Mouse (Mus musculus) CH12.LX (cell line): Measurements from ENCODE around the gene Ifrd2. TPM values are rescaled to one million over a fixed set of nuclear protein-coding genes. Genes with fewer than 3 reads are reported as not detected.

Experiments used
- DNase-seq: peaks from one replicate; pipeline ENCODE4 v3.0.0-alpha.2; 2013; ENCODE audit errors: extremely low read depth
- H3K27ac ChIP-seq: 2 replicates; pipeline ENCODE4 v1.5.1; 2012; ENCODE audit warnings: low read depth, mild to moderate bottlenecking, control low read depth, moderate library complexity; ENCODE audit not compliant: insufficient read depth
- H3K27me3 ChIP-seq: replicated peaks from 2 replicates; pipeline ENCODE3; 2012; ENCODE audit warnings: inconsistent platforms
- H3K36me3 ChIP-seq, 2 experiments: replicated peaks in 1 of 2; 2 replicates each; pipeline versions ENCODE3 to v1.6.1; 2012; ENCODE audit warnings: inconsistent platforms in 1 of 2, low read length in 1 of 2, mild to moderate bottlenecking in 1 of 2, mixed read lengths in 1 of 2, moderate library complexity in 1 of 2; ENCODE audit not compliant: control insufficient read depth in 1 of 2, insufficient read depth in 1 of 2
- H3K4me1 ChIP-seq, 2 experiments: 2 replicates each; pipeline ENCODE4 v1.6.1; 2012; ENCODE audit warnings: inconsistent platforms in 1 of 2, moderate library complexity in 1 of 2; ENCODE audit not compliant: insufficient read depth in 2 of 2, control insufficient read depth in 1 of 2
- H3K4me2 ChIP-seq: 2 replicates; pipeline ENCODE4 v1.6.1; 2012; ENCODE audit warnings: low read depth, mild to moderate bottlenecking, control low read depth; ENCODE audit not compliant: poor library complexity, insufficient read depth, severe bottlenecking
- H3K4me3 ChIP-seq, 3 experiments: fragments of 150-350 bp in 1 of 3; sonication (generic) in 1 of 3; replicated peaks in 1 of 3; 2 replicates each; pipeline versions ENCODE3 to v1.5.1; 2011 to 2012; ENCODE audit warnings: low read depth in 2 of 3, low read length in 2 of 3, mild to moderate bottlenecking in 2 of 3, moderate library complexity in 2 of 3, control low read depth in 1 of 3, improper control_type of control experiment in 1 of 3, inconsistent platforms in 1 of 3, mixed read lengths in 1 of 3; ENCODE audit not compliant: poor library complexity in 1 of 3
- H3K79me2 ChIP-seq: replicated peaks from 2 replicates; pipeline ENCODE4 v1.6.1; 2012; ENCODE audit warnings: mild to moderate bottlenecking, moderate library complexity; ENCODE audit not compliant: control insufficient read depth, poor library complexity, insufficient read depth, severe bottlenecking; ENCODE audit errors: extremely low read depth
- H3K9ac ChIP-seq: 2 replicates; pipeline ENCODE4 v1.6.1; 2012; ENCODE audit warnings: low read depth, mild to moderate bottlenecking, control low read depth, moderate library complexity; ENCODE audit not compliant: insufficient read depth
- H3K9me3 ChIP-seq: replicated peaks from 2 replicates; pipeline ENCODE3; 2012; ENCODE audit warnings: low read length, inconsistent platforms, mixed read lengths
- BHLHE40 ChIP-seq: IDR thresholded peaks from 2 replicates; pipeline ENCODE4 v1.6.1; 2011; ENCODE audit warnings: mild to moderate bottlenecking, low read depth, low read length, improper control_type of control experiment
- CTCF ChIP-seq, 2 experiments: IDR thresholded peaks in 1 of 2; conservative IDR thresholded peaks in 1 of 2; 2 replicates each; pipeline ENCODE4 v1.5.1; 2011 to 2012; ENCODE audit warnings: low read depth in 2 of 2, low read length in 2 of 2, improper control_type of control experiment in 1 of 2, inconsistent platforms in 1 of 2, mild to moderate bottlenecking in 1 of 2, moderate library complexity in 1 of 2
- GABPA ChIP-seq: IDR thresholded peaks from 2 replicates; pipeline ENCODE4 v1.6.1; 2012; ENCODE audit warnings: low read depth, low read length, improper control_type of control experiment, inconsistent platforms; ENCODE audit not compliant: insufficient replicate concordance
- JUND ChIP-seq: conservative IDR thresholded peaks from 2 replicates; pipeline ENCODE4 v1.6.1; 2011; ENCODE audit warnings: low read depth, low read length, improper control_type of control experiment
- KAT2A ChIP-seq: IDR thresholded peaks from 2 replicates; pipeline ENCODE4 v1.6.1; 2012; ENCODE audit warnings: low read length, improper control_type of control experiment, inconsistent platforms; ENCODE audit not compliant: insufficient replicate concordance
- MAX ChIP-seq: IDR thresholded peaks from 2 replicates; pipeline ENCODE4 v1.6.1; 2011; ENCODE audit warnings: low read length, improper control_type of control experiment
- MEF2A ChIP-seq: IDR thresholded peaks from 2 replicates; pipeline ENCODE4 v1.6.1; 2014; ENCODE audit warnings: low read depth, mild to moderate bottlenecking, inconsistent platforms, low read length, improper control_type of control experiment, borderline replicate concordance
- NELFE ChIP-seq: IDR thresholded peaks from 2 replicates; pipeline ENCODE4 v1.6.1; 2011; ENCODE audit warnings: low read depth, low read length, improper control_type of control experiment
- POLR2A ChIP-seq: IDR thresholded peaks from 2 replicates; pipeline ENCODE4 v1.6.1; 2011; ENCODE audit warnings: low read depth, mild to moderate bottlenecking, improper control_type of control experiment, low read length
- POLR2AphosphoS2 ChIP-seq: IDR thresholded peaks from 2 replicates; pipeline ENCODE4 v1.6.1; 2011; ENCODE audit warnings: low read depth, low read length, improper control_type of control experiment
- SMC3 ChIP-seq: IDR thresholded peaks from 2 replicates; pipeline ENCODE4 v1.6.1; 2011; ENCODE audit warnings: low read depth, low read length, improper control_type of control experiment
- TCF12 ChIP-seq: IDR thresholded peaks from 2 replicates; pipeline ENCODE4 v1.6.1; 2014; ENCODE audit warnings: low read depth, mild to moderate bottlenecking, inconsistent platforms, low read length, improper control_type of control experiment
- UBTF ChIP-seq: IDR thresholded peaks from 2 replicates; pipeline ENCODE4 v1.6.1; 2012; ENCODE audit warnings: low read depth, mild to moderate bottlenecking, inconsistent platforms, low read length, improper control_type of control experiment, moderate library complexity
- ZNF384 ChIP-seq: IDR thresholded peaks from 2 replicates; pipeline ENCODE4 v1.6.1; 2012; ENCODE audit warnings: low read depth, low read length, improper control_type of control experiment, inconsistent platforms
- dilution Hi-C: fragments of 300-500 bp; cut with MboI; formaldehyde crosslinking; loops from 2 replicates; pipeline ENCODE4 v1.14.3; 2020; ENCODE audit warnings: low sequenced_read_pairs; ENCODE audit not compliant: extremely low pct_unique_long_range_greater_than_20kb, extremely low pct_ligation_motif_present
- in situ Hi-C: fragments of 300-500 bp; cut with MboI; formaldehyde crosslinking; loops from 3 replicates; pipeline ENCODE4 v1.14.3; 2019; ENCODE audit warnings: low sequenced_read_pairs, low pct_ligation_motif_present, low pct_unique_long_range_greater_than_20kb, mixed read lengths
- polyA plus RNA-seq: library from polyadenylated mRNA; unstranded; fragments of >175 nt; gene quantifications from 2 replicates; pipeline ENCODE4 v1.2.1, GENCODE M21; 2012; ENCODE audit warnings: low read depth; ENCODE audit not compliant: insufficient read length
- total RNA-seq, 2 experiments: library from RNA; depleted of rRNA; stranded (reverse); fragments of 300-350 nt in 1 of 2; fragments of >200 nt in 1 of 2; gene quantifications; 2 replicates each; pipeline ENCODE4 v1.2.3; 2012 to 2014

Ifrd2 gene
- total and polyA plus RNA-seq, 3 experiments, result 62.8 to 143 (median 91.3) TPM

GRCm38 (mm10) chr9:107599842-107600241 lies 12.4 kb downstream of the Ifrd2 start:
- Histone ChIP-seq H3K36me3 (peaks cover 4 to 66% of the 10 kb centered on the region in 2 experiments), H3K9ac (no peak overlapping the region), H3K4me1 (peaks cover 24 to 43% of the 10 kb centered on the region in 2 experiments), H3K79me2 (no peaks in the 10 kb centered on the region), H3K27me3 (no peaks in the 10 kb centered on the region), H3K27ac (no peak overlapping the region), H3K4me2 (no peak overlapping the region), H3K4me3 (no peak overlapping the region), H3K9me3 (no peaks in the 10 kb centered on the region)
- DNase-seq, result no peak
- in situ Hi-C loops, result no loop called here
- TF ChIP-seq UBTF (no peak), MEF2A (no peak)
- dilution Hi-C loops, result no loop called here

- Histone ChIP-seq H3K9ac (no peak overlapping the region), H3K27me3 (no peaks in the 10 kb centered on the region), H3K79me2 (no peaks in the 10 kb centered on the region), H3K36me3 (peaks cover 4 to 59% of the 10 kb centered on the region in 2 experiments), H3K4me1 (peaks cover 27 to 48% of the 10 kb centered on the region in 2 experiments), H3K4me2 (no peak overlapping the region), H3K27ac (no peak overlapping the region), H3K4me3 (no peak overlapping the region), H3K9me3 (no peaks in the 10 kb centered on the region)
- DNase-seq, result no peak
- in situ Hi-C loops (no loop called here), dilution Hi-C loops (no loop called here)
- no peak for TF ChIP-seq TCF12
- peak in 1 of 2 experiments; percentile 36; a peak in 2 of 4 replicates for TF ChIP-seq CTCF (conservative IDR thresholded peaks at IDR 0.05 in 1 of 2, IDR thresholded peaks at IDR 0.05 in 1 of 2; ENCODE audit: low read depth in 2 of 2, low read length in 2 of 2)
- TF ChIP-seq SMC3, result no peak
Measured at GRCm38 (mm10) chr9:107600745-107601144, 13.3 kb downstream of the Ifrd2 start.

- no peak overlapping the region for H3K9ac ChIP-seq
- H3K27me3 ChIP-seq, result no peaks in the 10 kb centered on the region
- H3K79me2 ChIP-seq, result no peaks in the 10 kb centered on the region
- DNase-seq, result no peak
- in situ Hi-C loops, result no loop called here
- H3K9me3 ChIP-seq, result no peaks in the 10 kb centered on the region
- H3K4me3 ChIP-seq, result no peak overlapping the region
- H3K27ac ChIP-seq, result no peak overlapping the region
- H3K36me3 ChIP-seq, result peaks cover 4 to 54% of the 10 kb centered on the region in 2 experiments
- no peak overlapping the region for H3K4me2 ChIP-seq
- no peak for TF ChIP-seq GABPA
- no peak for TF ChIP-seq POLR2AphosphoS2
- no peak for TF ChIP-seq KAT2A
- TF ChIP-seq BHLHE40, result no peak
- no peak for TF ChIP-seq NELFE
- no peak for TF ChIP-seq MAX
- no peak for TF ChIP-seq JUND
- TF ChIP-seq POLR2A, result no peak
- no peak for TF ChIP-seq ZNF384
- TF ChIP-seq MEF2A, result no peak
- H3K4me1 ChIP-seq, result peaks cover 27 to 48% of the 10 kb centered on the region in 2 experiments
- dilution Hi-C loops, result no loop called here
Measured at GRCm38 (mm10) chr9:107601275-107601674, 13.8 kb downstream of the Ifrd2 start.
